Mouse (Mus musculus) embryonic stem cell, embryonic (primary cell): ENCODE measurements at regions not wholly inside any gene's neighbourhood (a gene's known extent, or its start where the extent isn't known, plus 50 kb on each side); places are given as distances from the start of the nearest gene placed in this dataset.

Experiments used
- CTCF ChIA-PET, 4 experiments: fragments of 300-600 bp in 2 of 4; fragments of 350-600 bp in 2 of 4; sonication (Branson Sonifier 250); formaldehyde crosslinking; loops; one replicate each; lab custom pipeline; 2022; ENCODE audit warnings: inconsistent platforms in 2 of 4; lab: Charles Lee
- POLR2A ChIA-PET, 4 experiments: fragments of 300-600 bp in 2 of 4; fragments of 350-600 bp in 2 of 4; sonication (Branson Sonifier 250); formaldehyde crosslinking; loops; one replicate each; lab custom pipeline; 2022; ENCODE audit warnings: antibody characterized with exemption in 4 of 4, inconsistent platforms in 1 of 4; lab: Charles Lee

DNA sequence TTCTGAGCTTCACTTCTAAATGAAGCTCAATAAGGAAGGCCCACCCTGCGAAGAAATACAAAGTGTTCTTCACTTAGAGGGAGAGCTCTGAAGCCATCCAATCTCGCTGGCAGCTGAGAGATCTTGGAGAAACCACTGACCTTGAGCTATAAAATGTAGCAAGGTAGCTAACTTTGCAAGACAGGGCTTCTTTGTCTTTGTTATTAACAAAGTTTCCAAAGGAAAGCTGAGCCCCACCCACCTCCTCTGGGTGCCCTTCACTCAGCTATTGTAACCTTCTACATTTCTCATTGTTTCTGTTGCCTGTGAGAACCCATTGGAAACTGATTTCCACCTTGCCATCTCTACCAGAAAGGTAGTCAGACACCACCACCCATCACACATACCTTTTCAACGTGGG is 57.2 kb upstream of the Usp9x start:
- POLR2A ChIA-PET = interaction anchor here (0.6 to 7.1 kb wide), 60 partner anchors 9 to 683 kb away, joined by 3 to 143 read pairs (median 4); partner anchors contain the start of gene Usp9x (in 3 of the 4)
- CTCF ChIA-PET = interaction anchor here in 2 of 4 experiments (0.7 to 1.0 kb wide), 3 partner anchors 27 to 89 kb away, joined by 3 to 4 read pairs (median 3); no protein-coding TSS in a partner anchor

DNA sequence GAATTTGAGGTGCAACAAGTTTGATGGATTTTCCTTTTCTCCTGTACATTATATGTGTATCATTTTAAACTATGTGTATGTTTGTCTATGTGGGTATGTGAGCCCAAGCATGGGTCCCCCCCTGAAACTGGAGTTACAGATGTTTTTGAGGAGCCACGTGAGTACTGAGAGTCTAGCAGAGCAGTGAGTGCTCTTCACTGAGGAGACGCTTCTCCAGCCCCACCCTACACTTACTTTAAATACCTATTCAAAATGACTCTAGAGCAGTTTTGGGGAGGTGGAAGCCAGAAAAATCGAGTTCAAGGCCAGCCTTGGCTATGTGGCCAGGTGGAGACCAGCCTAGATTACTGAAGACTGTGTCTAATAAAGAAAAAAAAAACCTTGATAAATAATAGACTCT is 58.2 kb upstream of the Usp9x start:
- ChIA-PET CTCF (no interaction called here), POLR2A (interaction anchor here in 3 of 4 experiments (0.6 to 7.1 kb wide), 25 partner anchors 8 to 271 kb away, joined by 3 to 143 read pairs (median 11); partner anchors contain the start of gene Usp9x (in 2 of the 3))

DNA sequence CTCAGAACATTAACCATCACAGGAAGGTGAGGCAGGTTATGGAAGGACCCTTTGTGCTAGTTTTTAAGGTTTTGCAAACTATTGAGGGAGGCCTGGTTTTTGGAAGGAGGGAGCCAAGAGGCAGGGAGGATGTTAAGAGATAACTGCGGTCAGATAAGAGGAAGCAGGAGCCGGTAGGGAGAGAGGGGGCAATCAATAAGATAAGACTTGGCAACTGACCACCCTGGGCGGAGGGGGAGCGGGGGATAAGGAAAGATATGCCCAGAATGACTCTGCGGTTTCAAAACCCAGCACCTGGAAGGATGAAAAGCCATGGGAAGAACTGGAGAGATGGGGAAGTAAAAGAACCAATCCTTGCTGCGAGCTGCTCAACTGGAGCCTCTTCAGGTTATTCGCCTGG is 80.5 kb upstream of the Usp9x start:
- POLR2A ChIA-PET = interaction anchor here in 1 of 4 experiments (1.3 kb wide), 1 partner anchor 53 kb away, joined by 4 read pairs; no protein-coding TSS in a partner anchor
- CTCF ChIA-PET = no interaction called here

DNA sequence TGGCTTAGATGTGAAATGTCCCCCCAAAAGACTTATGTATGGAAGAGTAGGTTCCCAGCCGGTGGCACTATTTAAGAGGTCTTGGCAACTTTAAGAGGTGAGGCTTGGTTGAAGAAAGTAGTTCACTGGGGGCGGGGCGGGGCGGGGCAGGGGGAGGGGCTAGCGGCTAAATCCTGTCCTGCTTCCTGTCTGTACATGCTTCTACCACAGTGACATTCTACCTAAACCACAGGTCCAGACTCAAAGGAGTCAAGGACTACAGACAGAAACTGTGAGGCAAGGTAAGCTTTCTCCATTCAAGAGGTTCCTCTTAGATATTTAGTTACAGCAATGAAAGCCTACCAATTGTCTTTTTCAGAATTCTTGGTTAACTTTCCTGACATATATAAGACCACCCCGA is 93.6 kb upstream of the Usp9x start:
- CTCF ChIA-PET = no interaction called here
- POLR2A ChIA-PET = interaction anchor here in 2 of 4 experiments (0.6 to 1.2 kb wide), 3 partner anchors 9 to 70 kb away, joined by 3 to 4 read pairs (median 3); no protein-coding TSS in a partner anchor

DNA sequence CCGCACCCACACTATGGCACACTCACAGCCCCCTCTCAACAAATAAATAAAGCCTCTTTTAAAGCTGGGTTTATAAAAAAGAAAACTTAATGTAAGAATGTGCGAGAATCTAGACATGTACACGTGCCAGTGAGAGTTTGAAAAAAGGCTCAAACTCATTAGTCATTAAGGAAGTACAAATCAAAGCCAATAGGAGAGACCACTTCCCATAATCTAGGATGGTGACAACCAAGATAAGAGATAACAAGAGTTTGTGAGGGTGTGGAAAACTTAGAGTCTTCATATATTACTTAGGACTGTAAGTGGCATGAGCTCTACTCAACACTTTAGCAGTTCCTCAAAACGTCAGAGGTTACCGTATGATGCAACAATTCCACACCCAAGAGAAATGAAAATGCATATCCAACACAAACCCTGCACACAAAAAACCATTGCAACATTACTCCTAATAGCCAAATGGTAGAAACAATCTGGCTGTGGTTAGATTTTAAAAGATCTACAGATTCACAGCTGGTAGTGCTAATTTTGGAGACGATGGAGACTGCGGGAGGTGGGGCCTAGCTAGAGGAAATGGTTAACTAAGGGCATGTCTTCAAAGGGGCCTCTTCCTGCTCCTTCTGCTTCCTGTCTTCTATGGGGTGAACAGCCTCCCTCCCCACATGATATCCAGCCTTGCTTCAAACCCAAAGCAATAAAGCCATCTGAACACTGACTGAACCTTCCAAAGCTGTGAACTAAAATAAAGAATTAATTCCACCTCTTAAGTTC is 102.1 kb upstream of the Usp9x start:
- POLR2A ChIA-PET = interaction anchor here in 1 of 4 experiments (1.9 kb wide), 1 partner anchor 9 kb away, joined by 4 read pairs; no protein-coding TSS in a partner anchor

DNA sequence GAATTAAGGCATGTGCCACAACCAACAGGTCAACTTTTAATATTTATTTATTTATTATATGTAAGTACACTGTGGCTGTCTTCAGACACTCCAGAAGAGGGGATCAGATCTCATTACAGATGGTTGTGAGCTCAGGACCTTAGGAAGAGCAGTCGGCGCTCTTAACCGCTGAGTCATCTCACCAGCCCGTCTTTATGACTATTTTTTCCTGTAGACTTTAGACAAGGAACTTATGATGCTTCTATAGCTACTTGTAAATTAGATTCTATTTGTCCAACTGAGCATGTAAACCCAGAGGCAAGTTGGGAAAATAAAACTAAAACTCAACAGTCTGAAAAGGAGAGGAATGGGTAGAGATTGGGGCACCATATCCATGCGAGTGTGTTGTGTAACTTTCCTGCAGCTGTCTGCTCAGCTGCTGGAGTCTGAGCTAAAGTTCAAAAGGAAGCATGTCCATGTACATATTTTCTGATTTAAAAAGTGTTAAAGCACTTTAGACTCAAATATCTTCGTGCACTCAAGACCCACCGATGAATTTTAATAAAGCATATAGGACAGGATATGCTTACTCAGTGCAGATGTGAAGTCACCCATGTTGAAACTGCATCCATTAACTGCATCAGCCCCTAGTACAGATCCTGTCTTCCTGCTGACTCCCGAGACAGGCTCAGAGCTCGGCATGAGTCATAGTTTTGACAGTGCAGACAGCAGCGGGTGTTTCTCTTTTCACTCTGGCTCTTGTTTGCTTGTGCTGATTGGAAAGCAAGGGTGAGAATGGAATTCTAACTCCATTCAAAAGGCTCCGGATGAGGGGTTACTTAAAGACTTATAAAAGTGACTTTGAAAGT is 111.6 kb upstream of the Usp9x start:
- ChIA-PET POLR2A (interaction anchor here in 2 of 4 experiments (0.7 to 1.4 kb wide), 3 partner anchors 24 to 29 kb away, joined by 3 to 4 read pairs (median 3); no protein-coding TSS in a partner anchor), CTCF (no interaction called here)

More for the DNA sequence above, 102.1 kb upstream of the Usp9x start:
- CTCF ChIA-PET = no interaction called here

DNA sequence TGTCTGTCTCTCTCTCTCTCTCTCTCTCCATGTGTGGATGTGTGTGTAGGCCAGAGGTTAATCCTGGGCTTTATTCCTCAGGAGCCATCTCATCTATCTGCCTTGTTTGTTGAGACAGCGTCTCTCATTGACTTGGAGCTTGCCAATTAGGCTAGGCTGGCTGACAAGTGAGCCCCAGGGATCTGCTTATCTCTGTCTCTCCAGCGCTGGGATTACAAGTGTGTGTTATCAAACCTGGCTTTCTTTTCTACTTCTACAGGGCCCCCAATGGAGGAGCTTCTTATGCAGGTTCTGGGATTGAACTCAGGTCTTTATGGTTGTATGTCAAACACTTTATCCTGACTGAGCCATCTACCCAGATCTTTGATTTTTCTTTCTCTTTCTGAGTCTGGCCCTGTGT is 112.4 kb upstream of the Usp9x start:
- POLR2A ChIA-PET = interaction anchor here in 2 of 4 experiments (1.1 to 1.4 kb wide), 3 partner anchors 10 to 30 kb away, joined by 3 to 4 read pairs (median 3); no protein-coding TSS in a partner anchor
- CTCF ChIA-PET = no interaction called here

DNA sequence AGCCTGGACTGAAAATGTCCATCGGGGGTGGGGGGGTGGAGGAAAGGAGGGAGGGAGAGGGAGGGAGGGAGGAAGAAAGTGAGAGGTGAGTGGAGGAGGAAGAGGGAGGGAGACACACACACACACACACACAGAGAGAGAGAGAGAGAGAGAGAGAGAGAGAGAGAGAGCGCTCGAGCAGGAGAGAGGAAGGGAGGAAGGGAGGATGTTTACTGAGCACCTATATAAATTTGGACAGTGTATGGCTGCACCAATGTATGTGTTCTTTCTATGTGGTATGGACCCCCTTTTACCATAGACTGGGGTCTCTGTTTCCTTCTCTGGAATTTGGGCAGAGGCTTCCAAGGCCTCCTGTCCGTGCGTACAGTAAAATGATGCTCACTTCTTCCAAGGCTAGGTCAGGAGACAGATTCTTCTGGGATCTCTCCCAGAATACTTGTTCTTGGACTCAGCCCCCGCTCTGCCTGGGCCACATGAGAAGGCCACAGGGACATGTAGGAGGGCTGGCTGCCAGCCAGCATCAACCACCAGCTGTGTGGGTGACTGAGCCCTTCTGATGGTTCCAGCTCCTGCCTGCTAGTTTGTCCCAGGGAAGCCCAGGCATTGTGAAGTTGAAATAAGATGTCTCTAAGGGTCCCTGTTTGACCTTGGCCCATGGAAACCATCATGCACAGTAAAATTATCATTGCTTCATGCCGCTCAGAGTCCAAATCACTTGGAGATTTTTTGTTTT is 120.2 kb upstream of the Usp9x start:
- CTCF ChIA-PET = no interaction called here
- POLR2A ChIA-PET = interaction anchor here in 1 of 4 experiments (1.2 kb wide), 1 partner anchor 23 kb away, joined by 4 read pairs; no protein-coding TSS in a partner anchor

DNA sequence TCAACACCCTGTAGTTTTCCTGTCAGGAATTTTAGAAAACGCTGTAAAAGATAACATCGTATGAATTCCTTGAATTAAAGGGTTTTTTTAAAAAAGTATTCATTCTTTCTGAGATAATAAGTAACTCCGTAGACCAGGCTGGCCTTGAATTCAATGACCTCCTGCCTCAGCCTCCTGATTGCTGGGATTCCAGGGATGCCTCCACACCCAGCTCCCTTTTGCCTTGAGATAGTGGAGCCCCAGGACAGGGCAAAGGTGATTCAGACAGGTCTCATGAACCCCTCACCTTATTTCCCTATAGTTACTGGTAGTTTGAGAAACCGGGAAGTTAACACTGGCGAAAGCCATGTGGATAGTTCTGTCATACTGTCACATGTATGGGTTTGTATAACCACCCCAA is 128.8 kb upstream of the Usp9x start:
- ChIA-PET POLR2A (interaction anchor here in 3 of 4 experiments (0.6 to 7.5 kb wide), 15 partner anchors 12 to 265 kb away, joined by 3 to 97 read pairs (median 4); partner anchors contain the start of gene Usp9x (in 1 of the 3)), CTCF (interaction anchor here in 1 of 4 experiments (0.5 kb wide), 1 partner anchor 32 kb away, joined by 3 read pairs; no protein-coding TSS in a partner anchor)

DNA sequence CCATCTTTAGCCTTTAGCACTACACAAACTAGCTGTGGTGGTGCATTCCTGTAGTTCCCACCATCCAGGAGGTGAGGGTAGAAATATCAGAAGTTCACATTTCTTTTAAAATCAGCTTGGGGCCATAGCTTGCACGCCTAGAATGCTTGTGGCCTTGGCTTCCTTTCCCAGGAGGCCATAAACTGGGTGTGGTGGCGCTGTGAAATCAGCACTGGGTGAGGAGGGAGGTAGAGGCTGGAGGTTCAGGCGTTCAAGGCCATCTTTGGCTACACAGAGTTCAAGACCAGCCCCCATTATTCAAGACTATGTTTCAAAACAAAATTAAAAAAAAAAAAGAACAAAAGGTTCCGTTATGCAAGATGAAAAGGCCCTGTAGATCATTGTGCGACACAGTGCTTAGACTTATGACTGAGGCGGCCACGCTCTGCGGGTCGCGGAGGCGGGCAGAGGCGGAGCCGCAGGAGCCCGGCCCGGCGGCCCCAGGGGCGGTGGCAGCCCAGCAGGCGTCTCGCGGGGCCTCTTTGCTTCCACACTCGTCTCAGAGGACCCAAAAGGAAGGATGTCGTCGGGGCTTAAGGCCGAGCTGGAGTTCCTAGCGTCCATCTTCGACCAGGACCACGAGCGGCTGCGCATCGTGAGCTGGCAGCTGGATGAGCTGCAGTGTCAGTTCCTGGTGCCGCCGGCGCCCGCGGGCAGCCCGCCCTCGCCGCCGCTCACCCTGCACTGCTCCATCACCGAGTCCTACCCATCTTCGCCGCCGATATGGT is 134.7 kb upstream of the Usp9x start:
- CTCF ChIA-PET = interaction anchor here in 3 of 4 experiments (0.6 to 1.1 kb wide), 4 partner anchors 11 to 215 kb away, joined by 3 to 6 read pairs (median 4); no protein-coding TSS in a partner anchor

DNA sequence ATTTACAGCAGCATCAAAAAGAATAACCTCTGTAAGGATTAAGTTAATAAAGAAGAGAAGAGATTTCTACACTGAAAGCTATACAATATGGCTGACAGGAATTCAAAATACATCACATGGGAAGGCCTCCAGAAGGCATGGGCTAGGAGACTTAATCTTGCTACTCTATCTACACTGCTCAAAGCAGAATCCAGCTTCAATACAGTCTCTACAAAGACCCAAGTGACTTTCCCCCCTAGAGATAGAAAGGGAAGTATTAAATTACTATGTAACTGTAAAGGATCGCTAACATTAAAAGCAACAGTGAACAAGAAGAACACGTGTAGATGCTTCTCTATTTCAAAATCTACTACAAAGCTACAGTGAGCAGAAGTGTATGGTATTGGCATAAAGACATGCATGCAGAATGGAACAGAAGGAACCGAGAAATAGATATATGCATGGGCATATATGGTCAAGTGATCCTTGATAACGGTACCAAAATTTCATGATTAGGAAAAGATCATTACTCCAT is 137.9 kb upstream of the Usp9x start:
- POLR2A ChIA-PET = interaction anchor here in 1 of 4 experiments (1.2 kb wide), 1 partner anchor 108 kb away, joined by 3 read pairs; no protein-coding TSS in a partner anchor
- CTCF ChIA-PET = no interaction called here

More for the DNA sequence above, 134.7 kb upstream of the Usp9x start:
- POLR2A ChIA-PET = interaction anchor here in 3 of 4 experiments (0.6 to 7.5 kb wide), 27 partner anchors 9 to 685 kb away, joined by 3 to 97 read pairs (median 4); partner anchors contain the start of genes Usp9x (in 2 of the 3) and 1810030O07Rik (in 1 of the 3)

DNA sequence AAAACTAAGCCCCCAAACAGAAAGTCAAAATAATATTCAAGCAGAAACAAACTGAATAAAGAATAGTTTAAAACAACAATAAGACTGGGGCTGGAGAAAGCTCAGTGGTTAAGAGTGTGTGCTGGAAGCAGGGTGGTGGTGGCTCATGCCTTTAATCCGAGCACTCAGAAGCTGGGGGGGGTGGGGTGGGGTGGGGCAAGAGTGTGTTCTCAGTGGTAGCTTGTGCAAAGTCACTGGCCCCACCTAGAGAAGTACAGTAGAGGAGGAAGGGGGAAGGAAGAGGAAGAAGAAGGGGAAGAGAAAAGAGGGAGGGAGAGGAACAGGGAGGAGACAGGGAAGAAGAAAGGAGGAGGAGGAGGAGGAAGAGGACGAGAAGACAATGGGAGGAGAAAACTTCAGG is 141.1 kb upstream of the Usp9x start:
- POLR2A ChIA-PET = interaction anchor here in 2 of 4 experiments (0.6 to 7.3 kb wide), 19 partner anchors 9 to 276 kb away, joined by 3 to 97 read pairs (median 6); partner anchors contain the start of gene Usp9x (in 2 of the 2)

DNA sequence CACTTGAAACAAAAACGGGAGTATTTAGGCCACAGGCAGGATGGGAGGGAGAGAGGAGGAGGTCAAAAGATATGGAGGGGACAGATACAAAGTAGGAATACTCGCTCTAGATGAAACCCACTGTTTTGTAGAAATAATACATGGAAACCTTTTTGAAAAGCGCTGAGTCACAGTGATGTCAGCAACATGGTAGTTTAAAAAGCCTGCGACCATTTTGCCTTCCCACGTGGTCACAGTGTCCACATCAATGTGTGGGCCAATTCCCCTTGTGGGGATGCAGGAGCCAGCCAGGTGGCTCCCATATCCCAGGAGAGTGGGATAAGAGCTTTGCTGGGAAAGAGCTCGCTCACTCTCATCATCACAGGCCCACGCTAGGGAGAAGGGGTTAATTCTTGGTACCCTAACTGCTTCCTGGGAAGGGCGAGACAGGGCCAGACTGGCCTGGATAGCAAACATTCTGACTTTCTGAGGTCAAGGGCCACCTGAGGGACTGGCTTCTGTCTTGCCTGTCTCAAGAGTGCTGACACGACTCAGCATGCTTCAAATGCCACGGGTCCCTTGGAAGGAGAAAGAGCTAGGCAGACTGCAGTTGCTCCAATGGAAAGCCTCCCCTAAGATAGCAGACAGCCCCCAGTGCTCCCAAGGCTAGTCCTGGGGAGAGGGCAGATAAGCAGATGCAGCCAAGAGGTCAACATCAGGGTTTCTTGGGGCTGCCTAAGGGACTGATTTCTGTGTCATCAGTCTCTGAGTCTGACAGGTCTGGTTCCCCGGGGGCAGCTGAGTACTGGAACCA is 143.3 kb upstream of the Usp9x start:
- POLR2A ChIA-PET = interaction anchor here in 3 of 4 experiments (0.6 to 7.3 kb wide), 41 partner anchors 8 to 676 kb away, joined by 3 to 97 read pairs (median 5); partner anchors contain the start of genes Usp9x (in 3 of the 3) and Ddx3x (in 1 of the 3)
- CTCF ChIA-PET = interaction anchor here in 2 of 4 experiments (0.5 to 1.5 kb wide), 4 partner anchors 11 to 280 kb away, joined by 3 to 4 read pairs (median 3); no protein-coding TSS in a partner anchor

More for the DNA sequence above, 141.1 kb upstream of the Usp9x start:
- CTCF ChIA-PET = interaction anchor here in 1 of 4 experiments (0.5 kb wide), 1 partner anchor 9 kb away, joined by 4 read pairs; no protein-coding TSS in a partner anchor

DNA sequence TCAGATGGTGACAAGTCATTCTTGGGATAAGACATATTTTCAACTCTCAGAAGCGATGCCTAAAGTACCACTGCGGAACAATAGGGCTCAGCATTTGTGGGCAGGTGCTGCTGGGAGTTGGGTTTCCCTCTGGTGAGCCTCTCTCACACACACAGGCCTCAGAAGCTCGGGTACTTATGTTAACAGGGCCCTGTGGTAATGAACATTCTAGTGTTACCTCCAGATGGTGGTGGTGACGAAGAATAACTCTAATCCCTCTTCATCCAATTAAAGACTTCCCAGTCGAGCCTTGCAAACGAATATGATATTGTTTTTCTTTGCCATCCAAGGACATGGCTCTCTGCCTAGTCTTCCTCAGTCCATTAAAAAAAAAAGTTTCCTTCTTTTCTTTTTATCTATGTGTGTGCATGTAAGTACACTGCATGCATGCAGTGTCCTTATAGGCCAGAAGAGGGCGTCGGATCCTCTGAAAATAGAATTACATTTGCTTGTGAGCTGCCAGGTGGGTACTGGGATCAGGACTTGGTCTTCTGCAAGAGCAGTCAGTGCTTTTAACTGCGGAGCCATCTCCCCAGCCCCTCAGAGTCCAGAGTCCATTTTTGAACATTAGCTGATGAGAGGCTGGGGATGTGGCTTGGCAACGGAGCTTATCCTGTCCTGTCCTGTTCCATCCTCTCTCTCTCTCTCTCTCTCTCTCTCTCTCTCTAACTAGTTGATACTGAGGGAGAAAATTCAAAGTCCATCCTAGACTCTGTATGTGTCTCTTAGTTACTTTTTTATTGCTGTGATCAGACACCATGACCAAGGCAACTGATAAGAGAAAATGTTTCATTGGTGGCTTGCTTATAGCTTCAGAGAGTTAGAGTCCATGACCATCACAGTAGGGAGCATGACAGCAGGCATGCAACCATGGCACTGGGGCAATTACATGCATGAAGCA is 146.3 kb upstream of the Usp9x start:
- ChIA-PET POLR2A (interaction anchor here (0.8 to 7.3 kb wide), 26 partner anchors 11 to 356 kb away, joined by 3 to 97 read pairs (median 7); partner anchors contain the start of genes Usp9x (in 4 of the 4) and Ddx3x (in 1 of the 4)), CTCF (interaction anchor here (0.7 to 3.0 kb wide), 15 partner anchors 8 to 384 kb away, joined by 3 to 16 read pairs (median 4); partner anchors contain the start of gene Usp9x (in 1 of the 4))
